Mouse (Mus musculus): ENCODE data around the gene Ube2g1. TPM values are rescaled to one million over a fixed set of nuclear protein-coding genes. Genes with fewer than 3 reads are reported as not detected.
A peak's percentile ranks its signal among the peaks of the same experiment; 100 is the strongest.

Ube2g1 gene
- polyA plus RNA-seq, 1 experiment from 2014 or later = 65.8 TPM

DNA sequence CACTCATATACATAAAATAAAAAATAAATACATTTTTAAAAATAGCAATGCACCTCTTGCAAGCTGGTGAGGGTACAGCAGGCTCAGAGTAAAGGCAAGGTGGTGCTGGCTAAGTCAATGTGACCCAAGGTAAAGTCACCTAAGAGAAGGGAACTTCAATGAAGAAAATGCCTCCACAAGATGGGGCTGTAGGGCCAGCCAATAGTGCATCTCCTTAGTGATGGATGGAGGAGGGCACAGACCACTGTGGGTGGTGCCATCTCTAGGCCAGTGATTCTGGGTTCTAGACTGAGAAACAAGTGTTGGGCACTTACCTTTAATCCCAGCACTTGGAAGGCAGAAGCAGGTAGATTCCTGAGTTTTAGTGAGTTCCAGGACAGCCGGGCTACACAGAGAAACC is 33.3 kb upstream of the Ube2g1 start:
- no peak for ATAC-seq (ENCODE audit: low FRiP score, low TSS enrichment)
- Histone ChIP-seq H3K4me3 (ENCODE audit: low read length) (no peak overlapping the region), H3K27ac (ENCODE audit: low read length) (no peak overlapping the region), H3K4me2 (replicated peaks; ENCODE audit: low read depth, low read length) (no peak overlapping the region), H3K27me3 (ENCODE audit: insufficient read depth, low read length) (no peaks in the 10 kb centered on the region), H3K9me3 (ENCODE audit: low read length) (no peaks in the 10 kb centered on the region), H3K9ac (replicated peaks; ENCODE audit: low read length) (no peak overlapping the region), H3K36me3 (ENCODE audit: insufficient read depth, low read length) (no peaks in the 10 kb centered on the region), H3K4me1 (ENCODE audit: insufficient read depth, low read length) (peaks cover 10% of the 10 kb centered on the region)
- 96% methylated on average over 1 of the region's 1 CpGs for WGBS

DNA sequence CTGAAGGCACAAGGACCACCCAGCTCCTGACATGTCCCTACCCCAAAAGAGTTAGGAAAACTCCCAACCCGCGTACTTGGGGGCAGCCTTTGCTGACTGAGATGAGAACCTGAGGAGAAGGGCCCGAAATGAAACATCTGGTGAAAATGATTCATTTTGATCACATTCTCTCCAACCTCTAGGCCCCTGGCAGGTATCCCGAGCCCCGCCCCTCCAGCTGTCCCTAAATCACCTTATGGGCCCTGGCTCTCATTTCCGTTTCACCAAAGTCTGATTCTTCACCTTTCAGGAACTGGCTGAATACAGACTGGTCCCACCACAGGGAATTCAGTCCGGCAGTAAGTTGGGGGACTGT is 31.0 kb upstream of the Ube2g1 start:
- peaks cover 5% of the 10 kb centered on the region; the same call in 1 of the 2 replicates for H3K4me1 ChIP-seq (ENCODE audit: insufficient read depth, low read length)
- H3K4me3 ChIP-seq (ENCODE audit: low read length) = peak overlapping the region; percentile 43
- H3K27ac ChIP-seq (ENCODE audit: low read length) = no peak overlapping the region
- 17% methylated on average over 7 of the region's 7 CpGs for WGBS
- peak overlapping the region; percentile 56 for H3K9ac ChIP-seq (replicated peaks; ENCODE audit: low read length)
- no peaks in the 10 kb centered on the region for H3K9me3 ChIP-seq (ENCODE audit: low read length)
- no peaks in the 10 kb centered on the region for H3K27me3 ChIP-seq (ENCODE audit: insufficient read depth, low read length)
- ATAC-seq (ENCODE audit: low FRiP score, low TSS enrichment) = no peak
- peak overlapping the region; percentile 73 for H3K4me2 ChIP-seq (replicated peaks; ENCODE audit: low read depth, low read length)
- no peaks in the 10 kb centered on the region for H3K36me3 ChIP-seq (ENCODE audit: insufficient read depth, low read length)

DNA sequence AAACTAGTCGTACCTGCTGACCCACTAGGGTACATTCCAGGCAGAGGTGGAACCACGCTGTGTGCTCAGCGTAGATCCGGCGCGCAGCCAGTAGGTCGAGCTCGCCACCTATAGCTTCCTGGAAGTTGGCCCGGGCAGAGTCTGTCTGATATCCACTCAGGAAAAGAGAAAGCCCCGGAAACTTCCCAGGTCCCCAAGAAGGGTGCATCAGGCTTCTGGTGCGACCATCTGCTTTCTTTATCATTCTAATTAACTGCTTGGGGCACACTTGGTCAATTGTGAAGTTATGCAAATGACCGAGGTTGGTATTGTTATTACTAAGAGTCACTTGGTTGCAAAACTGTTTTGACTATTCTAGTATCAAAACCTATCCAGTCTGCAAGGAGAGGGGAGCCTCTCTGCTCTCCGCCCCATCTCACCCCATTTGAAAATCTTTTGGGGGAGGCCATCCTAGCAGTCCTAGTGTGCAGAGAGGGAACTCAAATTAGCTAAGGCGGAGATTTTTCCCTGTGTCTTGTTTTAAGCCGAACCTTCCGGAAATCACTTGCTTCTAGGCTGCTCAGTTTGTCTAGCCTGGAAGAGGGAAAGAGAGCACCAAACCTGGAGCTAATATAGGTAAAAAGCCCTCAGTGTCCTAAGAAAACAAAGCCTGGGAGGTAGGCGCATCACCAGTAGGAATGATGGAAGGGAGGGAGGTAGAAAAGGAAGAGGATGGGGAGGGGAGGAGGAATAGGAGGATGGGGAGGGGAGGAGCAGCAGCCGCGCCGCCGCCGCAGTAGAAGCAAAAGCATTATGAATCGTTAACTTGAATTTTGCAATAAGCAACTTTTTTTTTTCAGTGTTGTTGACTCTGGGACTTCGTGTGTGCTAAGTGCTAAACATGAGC is 30.4 kb upstream of the Ube2g1 start:
- H3K4me1 ChIP-seq (ENCODE audit: insufficient read depth, low read length) = peaks cover 5% of the 10 kb centered on the region; the same call in 1 of the 2 replicates
- H3K27ac ChIP-seq (ENCODE audit: low read length) = no peak overlapping the region
- peak overlapping the region; percentile 73 for H3K4me2 ChIP-seq (replicated peaks; ENCODE audit: low read depth, low read length)
- no peak for ATAC-seq (ENCODE audit: low FRiP score, low TSS enrichment)
- H3K27me3 ChIP-seq (ENCODE audit: insufficient read depth, low read length) = no peaks in the 10 kb centered on the region
- peak overlapping the region; percentile 56 for H3K9ac ChIP-seq (replicated peaks; ENCODE audit: low read length)
- no peaks in the 10 kb centered on the region for H3K9me3 ChIP-seq (ENCODE audit: low read length)
- 3% methylated on average over 24 of the region's 24 CpGs for WGBS
- no peaks in the 10 kb centered on the region for H3K36me3 ChIP-seq (ENCODE audit: insufficient read depth, low read length)
- peak overlapping the region; percentile 43 for H3K4me3 ChIP-seq (ENCODE audit: low read length)

DNA sequence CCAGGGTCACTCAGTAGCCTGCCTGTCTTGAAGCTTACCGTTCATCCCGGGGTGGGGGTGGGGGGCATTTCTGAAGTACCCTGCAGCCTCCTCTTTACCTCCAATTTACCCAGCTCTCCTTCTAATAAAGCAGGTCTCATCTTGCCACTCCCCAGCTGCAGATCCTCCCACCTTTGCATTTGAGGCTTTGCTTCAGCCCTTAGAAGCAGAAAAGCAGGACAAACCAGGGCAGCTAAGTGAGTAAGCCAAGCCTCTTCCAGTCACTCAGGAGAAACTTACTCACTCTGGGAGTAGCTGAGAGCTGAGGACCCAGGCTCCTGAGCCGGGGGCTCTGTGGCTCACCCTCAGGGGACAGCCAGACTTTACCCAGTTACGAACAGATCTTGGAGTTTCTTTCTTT is 28.6 kb upstream of the Ube2g1 start:
- WGBS = 64% methylated on average over 4 of the region's 4 CpGs
- Histone ChIP-seq H3K36me3 (ENCODE audit: insufficient read depth, low read length) (no peaks in the 10 kb centered on the region), H3K9me3 (ENCODE audit: low read length) (no peaks in the 10 kb centered on the region), H3K4me2 (replicated peaks; ENCODE audit: low read depth, low read length) (no peak overlapping the region), H3K4me1 (ENCODE audit: insufficient read depth, low read length) (peaks cover 5% of the 10 kb centered on the region; the same call in 1 of the 2 replicates), H3K27me3 (ENCODE audit: insufficient read depth, low read length) (no peaks in the 10 kb centered on the region), H3K27ac (ENCODE audit: low read length) (no peak overlapping the region), H3K9ac (replicated peaks; ENCODE audit: low read length) (no peak overlapping the region), H3K4me3 (ENCODE audit: low read length) (no peak overlapping the region)
- no peak for ATAC-seq (ENCODE audit: low FRiP score, low TSS enrichment)

DNA sequence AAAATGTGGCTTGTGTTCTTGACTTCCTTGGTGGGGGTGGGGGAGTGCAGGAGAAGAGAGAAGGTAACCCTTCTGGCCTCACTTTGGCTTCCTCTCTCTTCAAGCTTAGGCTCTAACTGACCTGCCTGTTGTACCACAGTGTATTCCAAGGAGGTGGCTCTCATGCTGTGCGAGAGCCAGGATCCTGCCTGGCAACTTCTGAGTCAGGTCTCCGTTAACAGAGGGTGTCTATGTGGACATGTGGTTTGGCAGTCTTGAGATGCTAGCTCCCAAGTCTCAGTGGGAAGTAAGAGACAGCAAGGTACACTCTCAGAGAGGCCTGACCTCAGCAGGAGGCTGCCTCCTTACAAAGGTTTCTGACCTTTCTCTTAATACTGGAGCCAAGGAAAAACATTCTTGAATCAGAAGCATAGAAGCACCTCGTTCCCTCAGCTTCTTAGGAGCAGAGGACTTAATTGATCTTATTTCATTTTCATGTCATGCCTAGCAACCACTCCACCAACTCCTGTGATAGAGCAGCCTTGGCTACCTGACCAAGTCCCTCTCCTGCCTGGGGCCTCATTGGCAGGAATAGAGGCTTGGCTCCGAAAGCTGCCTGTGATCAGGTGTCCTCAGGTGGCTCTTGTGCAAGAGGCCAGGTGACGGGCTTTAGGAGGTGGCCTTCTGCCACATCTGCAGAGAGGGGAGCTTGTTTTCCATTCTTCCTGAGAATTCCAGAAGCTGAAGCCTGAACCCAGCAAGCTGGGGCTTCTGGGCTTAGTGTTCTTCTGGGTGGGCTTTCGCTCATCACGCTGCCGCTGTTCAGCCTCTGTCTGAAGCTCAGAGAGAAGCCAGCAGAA is 25.3 kb upstream of the Ube2g1 start:
- no peak overlapping the region for H3K4me2 ChIP-seq (replicated peaks; ENCODE audit: low read depth, low read length)
- H3K4me1 ChIP-seq (ENCODE audit: insufficient read depth, low read length) = no peaks in the 10 kb centered on the region; the same call in 1 of the 2 replicates
- no peak overlapping the region for H3K4me3 ChIP-seq (ENCODE audit: low read length)
- H3K27ac ChIP-seq (ENCODE audit: low read length) = no peak overlapping the region
- H3K9me3 ChIP-seq (ENCODE audit: low read length) = no peaks in the 10 kb centered on the region
- WGBS = 69% methylated on average over 8 of the region's 8 CpGs
- no peaks in the 10 kb centered on the region for H3K27me3 ChIP-seq (ENCODE audit: insufficient read depth, low read length)
- ATAC-seq (ENCODE audit: low FRiP score, low TSS enrichment) = no peak
- H3K9ac ChIP-seq (replicated peaks; ENCODE audit: low read length) = no peak overlapping the region
- no peaks in the 10 kb centered on the region for H3K36me3 ChIP-seq (ENCODE audit: insufficient read depth, low read length)

DNA sequence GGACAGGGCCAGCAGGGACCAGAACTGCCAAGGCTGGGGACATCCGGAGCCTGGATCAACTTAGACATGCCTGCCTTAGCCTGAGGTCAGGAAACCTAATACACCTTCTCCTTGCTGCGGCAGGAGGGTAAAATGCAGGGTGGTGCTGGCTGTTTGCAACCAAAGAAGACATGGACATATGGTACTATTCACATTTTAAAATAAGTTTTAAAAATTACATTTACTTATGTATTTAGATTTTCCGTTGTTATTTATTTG is 24.7 kb upstream of the Ube2g1 start:
- 54% methylated on average over 3 of the region's 3 CpGs for WGBS
- no peak overlapping the region for H3K4me2 ChIP-seq (replicated peaks; ENCODE audit: low read depth, low read length)
- no peaks in the 10 kb centered on the region for H3K36me3 ChIP-seq (ENCODE audit: insufficient read depth, low read length)
- no peaks in the 10 kb centered on the region for H3K4me1 ChIP-seq (ENCODE audit: insufficient read depth, low read length)
- no peak overlapping the region for H3K9ac ChIP-seq (replicated peaks; ENCODE audit: low read length)
- H3K4me3 ChIP-seq (ENCODE audit: low read length) = no peak overlapping the region
- no peak overlapping the region for H3K27ac ChIP-seq (ENCODE audit: low read length)
- no peaks in the 10 kb centered on the region for H3K9me3 ChIP-seq (ENCODE audit: low read length)
- no peak for ATAC-seq (ENCODE audit: low FRiP score, low TSS enrichment)
- no peaks in the 10 kb centered on the region for H3K27me3 ChIP-seq (ENCODE audit: insufficient read depth, low read length)

DNA sequence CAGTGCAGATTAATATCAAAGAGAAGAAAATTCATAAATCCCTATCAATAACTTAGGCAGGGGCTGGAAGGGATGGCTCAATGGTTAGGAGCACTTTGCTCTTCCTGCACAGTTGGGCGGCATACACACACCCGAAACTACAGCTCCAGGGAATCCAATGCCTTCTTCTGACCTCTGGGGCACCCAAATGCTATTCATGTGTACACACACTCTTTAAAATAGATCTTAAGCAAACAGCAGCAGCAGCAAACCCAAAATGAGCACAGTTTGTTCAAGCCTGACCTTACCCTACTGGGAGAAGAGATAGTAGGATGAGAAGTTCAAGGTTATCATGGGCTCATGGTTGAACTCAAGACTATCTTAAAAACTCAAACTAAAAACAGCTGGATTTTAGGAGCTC is 24.0 kb upstream of the Ube2g1 start:
- H3K27me3 ChIP-seq (ENCODE audit: insufficient read depth, low read length) = no peaks in the 10 kb centered on the region

DNA sequence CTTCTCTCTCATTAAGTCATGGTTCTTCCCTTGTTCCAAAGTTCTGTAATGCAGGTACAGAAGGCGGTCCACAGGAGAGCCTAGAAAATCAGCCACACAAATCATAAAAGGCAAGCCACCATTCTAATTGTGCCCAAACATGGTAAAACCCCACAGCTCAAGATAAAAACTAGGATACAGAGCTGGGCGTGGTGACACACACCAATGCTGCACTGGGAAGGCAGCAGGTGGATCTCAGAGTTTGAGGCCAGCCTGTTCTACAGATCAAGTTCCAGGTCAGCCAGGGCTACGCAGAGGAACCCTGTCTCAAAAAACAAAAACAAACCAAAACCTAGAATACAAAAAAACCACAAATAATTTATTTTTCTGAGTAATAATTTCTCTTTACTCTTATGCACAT is 20.5 kb upstream of the Ube2g1 start:
- no peak overlapping the region for H3K27ac ChIP-seq (ENCODE audit: low read length)
- WGBS = 75% methylated on average over 3 of the region's 3 CpGs
- no peaks in the 10 kb centered on the region for H3K4me1 ChIP-seq (ENCODE audit: insufficient read depth, low read length)
- no peaks in the 10 kb centered on the region for H3K9me3 ChIP-seq (ENCODE audit: low read length)
- H3K9ac ChIP-seq (replicated peaks; ENCODE audit: low read length) = no peak overlapping the region
- no peak overlapping the region for H3K4me3 ChIP-seq (ENCODE audit: low read length)
- no peak for ATAC-seq (ENCODE audit: low FRiP score, low TSS enrichment)
- H3K4me2 ChIP-seq (replicated peaks; ENCODE audit: low read depth, low read length) = no peak overlapping the region
- no peaks in the 10 kb centered on the region for H3K27me3 ChIP-seq (ENCODE audit: insufficient read depth, low read length)
- H3K36me3 ChIP-seq (ENCODE audit: insufficient read depth, low read length) = no peaks in the 10 kb centered on the region

More for the DNA sequence above, 24.0 kb upstream of the Ube2g1 start:
- H3K9ac ChIP-seq (replicated peaks; ENCODE audit: low read length) = no peak overlapping the region
- no peak overlapping the region for H3K4me3 ChIP-seq (ENCODE audit: low read length)
- ATAC-seq (ENCODE audit: low FRiP score, low TSS enrichment) = no peak
- H3K36me3 ChIP-seq (ENCODE audit: insufficient read depth, low read length) = no peaks in the 10 kb centered on the region
- 66% methylated on average over 2 of the region's 2 CpGs for WGBS
- no peaks in the 10 kb centered on the region for H3K4me1 ChIP-seq (ENCODE audit: insufficient read depth, low read length)
- H3K9me3 ChIP-seq (ENCODE audit: low read length) = no peaks in the 10 kb centered on the region
- no peak overlapping the region for H3K27ac ChIP-seq (ENCODE audit: low read length)
- H3K4me2 ChIP-seq (replicated peaks; ENCODE audit: low read depth, low read length) = no peak overlapping the region

DNA sequence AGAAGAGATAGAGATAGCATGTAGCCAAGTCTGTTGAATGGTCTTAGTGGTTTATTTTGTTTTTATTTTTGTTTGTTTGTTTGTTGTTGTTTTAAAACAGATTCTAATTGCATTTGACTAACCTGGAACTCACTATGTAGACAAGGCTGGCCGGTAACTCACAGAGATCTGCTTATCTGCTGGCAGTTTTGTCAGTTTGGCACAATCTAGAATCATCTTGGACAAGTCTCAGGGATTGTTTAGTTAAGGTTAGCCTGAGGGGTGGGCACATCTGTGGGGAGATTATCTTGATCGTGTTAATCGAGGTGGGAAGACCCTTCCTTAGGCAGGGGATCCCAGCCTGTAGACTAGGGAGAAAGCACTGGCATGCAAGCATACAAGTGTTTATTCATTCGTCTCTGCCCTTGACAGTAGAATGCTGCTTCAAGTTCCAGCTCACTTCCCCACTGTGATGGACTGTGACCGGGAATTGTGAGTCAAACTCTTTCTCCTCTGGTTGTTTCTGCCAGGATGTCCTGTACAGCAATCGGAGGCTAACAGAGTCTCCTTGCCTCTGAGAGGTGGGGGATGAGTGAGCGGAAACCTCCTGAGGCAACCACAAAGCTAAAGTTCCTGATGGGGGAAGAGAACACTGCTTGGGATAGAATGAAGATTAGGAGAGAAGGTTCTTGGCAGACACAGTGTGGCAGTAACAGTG is 19.4 kb upstream of the Ube2g1 start:
- no peaks in the 10 kb centered on the region for H3K4me1 ChIP-seq (ENCODE audit: insufficient read depth, low read length)
- no peak overlapping the region for H3K9ac ChIP-seq (replicated peaks; ENCODE audit: low read length)
- H3K27me3 ChIP-seq (ENCODE audit: insufficient read depth, low read length) = no peaks in the 10 kb centered on the region
- H3K9me3 ChIP-seq (ENCODE audit: low read length) = no peaks in the 10 kb centered on the region
- no peak overlapping the region for H3K4me3 ChIP-seq (ENCODE audit: low read length)
- H3K27ac ChIP-seq (ENCODE audit: low read length) = no peak overlapping the region
- ATAC-seq (ENCODE audit: low FRiP score, low TSS enrichment) = no peak
- no peak overlapping the region for H3K4me2 ChIP-seq (replicated peaks; ENCODE audit: low read depth, low read length)
- WGBS = 57% methylated on average over 7 of the region's 7 CpGs
- H3K36me3 ChIP-seq (ENCODE audit: insufficient read depth, low read length) = no peaks in the 10 kb centered on the region

All from kidney, embryonic 16.5 days (tissue).